Mouse (Mus musculus): ENCODE measurements around the gene Tulp4. TPM values are rescaled to one million over a fixed set of nuclear protein-coding genes. Genes with fewer than 3 reads are reported as not detected.

Tulp4 gene
- polyA plus RNA-seq (2012; rRNA removed) = 45.0 and 50.2 TPM in 2 replicates

GRCm38 (mm10) chr17:6106361-6107014, at the start of gene Tulp4:
Tulp4 (plus strand) TSS chr17:6106437.
- DNase-seq (ENCODE audit: low read depth) = no peak

- no peak for DNase-seq (ENCODE audit: low read depth)
Observed at GRCm38 (mm10) chr17:6062793-6063192, 43.4 kb upstream of the Tulp4 start.

GRCm38 (mm10) chr17:6063532-6063931, 42.7 kb upstream of the Tulp4 start:
- DNase-seq (ENCODE audit: low read depth) = no peak

GRCm38 (mm10) chr17:6066021-6066420, 40.2 kb upstream of the Tulp4 start:
- DNase-seq (ENCODE audit: low read depth) = no peak

GRCm38 (mm10) chr17:6067613-6068012, 38.6 kb upstream of the Tulp4 start:
- DNase-seq (ENCODE audit: low read depth) = no peak

GRCm38 (mm10) chr17:6069866-6070265, 36.4 kb upstream of the Tulp4 start:
- DNase-seq (ENCODE audit: low read depth) = no peak

DNA sequence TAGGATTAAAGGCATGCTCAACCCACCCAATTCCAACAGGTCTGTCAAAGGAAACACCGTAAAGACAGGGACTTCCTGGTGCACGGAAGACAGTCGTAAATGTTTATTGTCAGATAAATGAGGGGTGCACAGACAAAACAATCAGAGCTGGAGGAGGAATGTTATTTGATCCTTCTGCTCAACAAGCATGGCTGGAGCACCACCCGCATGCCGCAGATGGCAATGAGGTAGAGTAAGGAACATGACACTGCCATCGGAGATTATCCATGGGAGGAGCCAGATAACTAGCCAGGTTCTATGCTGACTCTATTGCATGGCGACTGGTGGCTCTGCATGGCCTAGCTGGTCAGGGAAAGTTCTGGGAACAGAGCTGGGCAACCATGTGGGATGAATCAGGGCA, 32.8 kb upstream of the Tulp4 start:
- DNase-seq (ENCODE audit: low read depth) = no peak

DNA sequence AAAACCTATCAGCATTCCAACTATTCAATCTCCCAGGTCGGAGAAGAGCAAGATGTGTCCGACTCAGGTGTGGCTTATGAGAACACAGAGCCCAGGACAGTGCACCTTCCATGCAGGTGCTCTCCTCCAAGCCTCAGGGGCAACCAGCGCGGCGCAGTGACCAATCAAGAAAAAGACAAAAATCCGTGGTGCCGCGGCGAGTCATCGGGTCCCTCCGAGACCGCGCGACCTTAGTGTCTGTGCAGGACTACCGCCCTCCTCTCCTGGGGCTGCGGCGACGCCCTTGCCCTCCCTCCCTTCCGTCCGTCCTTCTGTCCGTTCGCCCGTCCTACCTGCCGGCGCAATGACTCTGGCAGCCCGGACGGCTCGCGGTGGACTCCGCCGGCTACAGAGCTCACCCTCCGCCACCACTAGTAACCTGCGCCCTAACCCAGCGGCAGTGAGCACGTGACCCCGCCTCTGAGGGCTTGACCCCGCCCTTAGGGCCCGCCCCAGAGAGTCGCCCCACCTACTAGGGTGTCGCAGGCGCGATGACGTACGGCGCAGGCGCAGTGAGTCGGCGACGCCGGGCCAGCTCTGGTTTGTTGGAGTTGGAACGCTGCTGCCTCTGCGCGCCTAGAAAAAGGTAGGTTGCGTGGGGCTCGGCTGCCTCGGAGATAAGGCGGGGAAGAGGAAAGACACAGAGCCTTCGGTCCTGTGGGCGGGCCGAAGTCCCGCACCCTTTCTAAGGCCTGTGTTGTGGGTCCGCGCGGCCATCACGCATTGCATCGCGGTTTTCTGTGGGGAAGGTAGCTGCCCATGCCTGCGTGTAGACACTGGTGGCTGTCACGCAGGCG, 26.7 kb upstream of the Tulp4 start, which contains the start of the genes Serac1 and Gtf2h5:
Serac1 (minus strand) TSS at position 455 of the 836 bp plus-strand sequence.
Gtf2h5 (plus strand) TSS at position 500 of the 836 bp plus-strand sequence.
- DNase-seq (ENCODE audit: low read depth) = no peak

DNA sequence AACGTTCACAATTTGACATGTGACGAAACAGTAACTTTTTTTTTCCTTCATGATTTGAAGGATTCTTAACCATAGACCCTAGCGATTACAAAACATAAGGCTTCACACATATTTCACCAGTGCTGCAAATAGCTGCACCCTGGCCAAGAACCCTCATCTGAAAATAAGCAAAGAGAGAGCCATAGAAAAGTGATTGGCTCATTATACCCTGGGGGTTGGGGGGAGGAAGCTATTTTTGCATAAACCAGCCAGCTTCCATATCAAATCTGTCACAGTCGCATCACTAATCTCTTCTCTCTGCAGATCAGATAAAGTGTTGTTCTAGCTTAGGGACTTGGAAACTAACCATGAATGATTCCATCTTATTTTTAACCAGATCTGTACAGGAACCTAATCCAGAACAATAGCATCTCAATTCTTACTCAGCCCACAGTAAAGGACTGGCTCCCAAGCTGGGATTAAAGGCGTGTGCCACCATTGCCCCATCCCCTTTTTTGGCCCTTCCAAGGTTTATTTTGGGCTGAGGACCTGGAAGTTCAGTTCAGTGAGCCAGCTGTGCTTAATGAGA, 22.8 kb upstream of the Tulp4 start:
- peak; percentile 75 for DNase-seq (ENCODE audit: low read depth)

DNA sequence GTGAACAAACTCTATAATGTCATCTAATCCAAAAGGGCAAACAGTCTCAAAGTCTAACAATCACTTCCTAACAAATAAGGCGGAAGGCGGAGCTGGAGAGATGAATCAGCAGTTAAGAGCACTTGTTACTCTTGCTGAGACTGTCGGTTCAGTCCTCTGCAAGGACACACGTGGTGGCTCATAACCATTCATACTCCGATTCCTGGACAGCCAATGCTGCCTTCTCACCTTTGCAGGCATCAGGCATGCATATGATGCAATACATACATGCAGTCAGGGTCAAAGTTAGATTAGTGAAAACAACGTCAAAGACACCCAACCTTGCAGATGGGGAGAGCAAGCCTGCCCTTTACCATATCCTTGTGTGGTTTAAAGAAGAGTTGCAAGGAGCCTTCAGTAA, 14.6 kb upstream of the Tulp4 start:
- DNase-seq (ENCODE audit: low read depth) = no peak

DNA sequence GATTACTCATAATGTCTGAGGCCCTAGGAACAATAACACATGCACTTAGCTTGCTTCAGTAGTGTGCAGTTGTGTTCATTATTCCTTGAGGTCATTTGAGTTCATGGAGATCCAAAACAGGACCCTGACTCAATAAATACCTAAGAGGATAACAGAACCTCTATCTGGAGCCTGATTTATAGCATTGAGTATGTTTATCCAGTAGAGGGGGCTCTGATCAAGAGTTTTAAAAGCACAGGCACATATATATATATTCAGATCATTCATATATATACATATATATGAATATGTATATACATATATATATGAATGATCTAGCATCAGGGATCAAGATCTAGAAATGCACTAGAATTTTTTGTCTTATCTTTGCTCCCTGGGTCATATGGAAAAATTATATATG, 10.7 kb upstream of the Tulp4 start:
- DNase-seq (ENCODE audit: low read depth) = no peak

- DNase-seq (ENCODE audit: low read depth) = no peak
Observed at GRCm38 (mm10) chr17:6097884-6098283, 8.4 kb upstream of the Tulp4 start.

GRCm38 (mm10) chr17:6102287-6102686, 4.0 kb upstream of the Tulp4 start:
- no peak for DNase-seq (ENCODE audit: low read depth)

GRCm38 (mm10) chr17:6103566-6103965, 2.7 kb upstream of the Tulp4 start:
- DNase-seq (ENCODE audit: low read depth) = no peak

DNA sequence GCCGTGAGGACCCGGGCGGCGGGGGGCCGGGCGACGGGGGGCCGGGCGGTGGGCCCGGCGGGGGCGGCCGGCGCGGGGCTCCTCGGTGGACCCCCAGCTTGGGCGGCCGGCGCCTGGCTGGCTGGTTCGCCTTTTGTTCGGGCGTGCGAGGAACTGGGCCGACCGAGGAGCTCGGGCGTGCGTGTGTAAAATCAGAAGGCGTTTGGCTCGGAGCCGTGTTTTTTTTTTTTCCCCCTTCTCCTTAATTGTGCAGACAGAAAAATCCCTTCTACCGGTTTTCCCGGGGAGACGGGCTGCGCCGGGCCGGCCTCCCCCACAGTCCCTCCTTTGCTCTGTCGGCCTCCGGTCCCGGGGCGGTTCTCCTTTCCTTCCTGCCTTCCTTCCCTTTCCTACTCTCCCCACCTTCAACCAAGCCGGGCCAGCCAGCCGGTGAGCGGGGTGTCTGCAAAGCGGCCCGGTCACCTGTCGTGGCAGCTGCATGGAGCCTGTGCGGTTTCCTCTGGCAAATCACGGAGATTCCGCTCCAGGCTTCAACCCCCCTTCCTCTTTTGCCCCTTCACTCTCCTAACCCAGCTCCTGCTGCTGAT, 871 bp downstream of the Tulp4 start:
- DNase-seq (ENCODE audit: low read depth) = no peak

- no peak for DNase-seq (ENCODE audit: low read depth)
Observed at GRCm38 (mm10) chr17:6108175-6108574, 1.9 kb downstream of the Tulp4 start.

GRCm38 (mm10) chr17:6110956-6111355, 4.7 kb downstream of the Tulp4 start:
- no peak for DNase-seq (ENCODE audit: low read depth)

DNA sequence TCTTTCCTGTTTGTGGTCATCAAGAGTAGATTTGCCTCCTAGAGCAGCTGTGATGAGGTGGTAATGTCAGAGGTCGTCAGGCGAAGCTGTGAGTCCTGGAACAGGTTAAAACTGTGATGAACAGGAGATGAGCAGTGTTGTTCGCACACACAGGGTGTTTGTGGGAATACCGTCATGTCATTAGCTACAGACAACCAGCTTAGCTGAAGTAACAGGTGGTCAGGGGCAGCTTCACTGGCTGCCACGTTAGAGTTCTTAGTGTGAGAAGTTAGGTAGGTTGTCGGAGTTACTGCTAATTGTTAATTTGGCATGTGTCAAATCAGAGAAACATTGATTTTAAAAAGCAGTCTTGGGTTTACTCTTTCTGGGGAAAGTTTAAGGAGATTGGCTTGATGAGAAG, 7.4 kb downstream of the Tulp4 start:
- no peak for DNase-seq (ENCODE audit: low read depth)

GRCm38 (mm10) chr17:6115085-6115484, 8.8 kb downstream of the Tulp4 start:
- DNase-seq (ENCODE audit: low read depth) = no peak

- DNase-seq (ENCODE audit: low read depth) = no peak
Observed at GRCm38 (mm10) chr17:6117148-6117725, 11.0 kb downstream of the Tulp4 start.

- no peak for DNase-seq (ENCODE audit: low read depth)
Observed at GRCm38 (mm10) chr17:6117917-6118316, 11.7 kb downstream of the Tulp4 start.

DNA sequence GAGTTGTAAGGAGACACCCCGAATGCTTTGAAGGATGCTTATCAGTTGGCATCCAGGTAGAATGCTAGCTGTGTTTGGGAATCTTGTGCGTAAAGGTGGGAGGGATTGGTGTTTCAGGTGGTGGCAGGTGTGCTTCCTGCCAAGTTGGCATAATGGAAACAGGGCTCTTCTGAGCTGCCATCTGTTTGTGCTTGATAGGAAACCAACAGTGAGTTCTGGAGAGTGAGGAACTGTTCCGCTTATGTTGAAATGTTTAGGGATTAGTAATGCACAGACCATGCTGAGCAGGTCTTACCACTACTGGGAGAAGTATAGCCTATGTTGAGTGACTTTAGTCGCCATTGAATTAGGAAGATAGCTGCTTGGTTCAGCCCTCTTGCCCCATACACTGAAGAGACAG, 12.6 kb downstream of the Tulp4 start:
- peak; percentile 71 for DNase-seq (ENCODE audit: low read depth)
